Mouse (Mus musculus) spleen, adult 12 weeks (tissue): ENCODE data around the gene Clcn2.

Experiments used
- DNase-seq: peaks from one replicate; pipeline ENCODE4 v3.0.0; 2022; ENCODE audit warnings: low spot score

The Clcn2 gene

DNA sequence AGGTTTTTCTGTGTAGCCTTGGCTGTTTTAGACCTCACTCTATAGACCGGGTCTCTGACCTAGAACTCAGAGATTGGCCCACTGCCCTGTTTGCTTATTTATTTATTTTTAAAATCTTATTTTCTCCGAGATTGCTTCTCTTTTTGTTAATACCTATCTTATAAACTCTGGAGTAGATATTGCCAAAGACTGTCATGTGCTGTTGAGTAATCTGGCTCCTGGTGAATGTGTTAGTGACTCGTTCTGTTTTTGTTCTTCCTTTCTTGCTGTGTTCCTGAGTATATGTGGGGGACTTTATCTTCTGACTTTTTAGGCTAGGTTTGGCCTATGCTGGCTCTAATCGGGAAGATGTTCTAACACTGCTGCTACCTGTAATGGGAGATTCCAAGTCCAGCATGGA lies 59.9 kb downstream of the Clcn2 start:
- no peak for DNase-seq

DNA sequence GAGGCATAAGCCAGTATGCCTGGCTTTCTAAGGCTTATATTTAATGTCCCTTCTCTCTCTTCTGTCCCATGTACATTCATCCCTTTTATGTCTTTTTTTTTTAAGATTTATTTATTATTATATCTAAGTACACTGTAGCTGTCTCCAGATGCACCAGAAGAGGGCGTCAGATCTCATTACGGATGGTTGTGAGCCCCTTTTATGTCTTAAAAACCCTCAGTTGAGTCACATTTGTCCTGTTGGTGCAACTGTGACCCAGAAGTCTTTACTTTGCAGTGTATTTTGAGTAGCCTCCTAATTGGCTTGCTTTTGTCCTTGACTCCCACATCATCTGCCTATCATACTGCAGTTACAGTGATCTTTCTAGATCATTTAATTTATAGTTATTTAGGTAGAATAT lies 64.2 kb downstream of the Clcn2 start:
- no peak for DNase-seq
